Mouse (Mus musculus) kidney, adult 8-10 months (tissue): ENCODE data around the gene Pgk1.
"Not testable (repeated sequence)": the region's sequence is repeated elsewhere in the genome, so short reads cannot be mapped to it uniquely, and the experiment has no call there.

Experiments
- DNase-seq, 2 experiments: peaks; one replicate each; pipeline ENCODE4 v3.0.0; 2022

Pgk1 gene

DNA sequence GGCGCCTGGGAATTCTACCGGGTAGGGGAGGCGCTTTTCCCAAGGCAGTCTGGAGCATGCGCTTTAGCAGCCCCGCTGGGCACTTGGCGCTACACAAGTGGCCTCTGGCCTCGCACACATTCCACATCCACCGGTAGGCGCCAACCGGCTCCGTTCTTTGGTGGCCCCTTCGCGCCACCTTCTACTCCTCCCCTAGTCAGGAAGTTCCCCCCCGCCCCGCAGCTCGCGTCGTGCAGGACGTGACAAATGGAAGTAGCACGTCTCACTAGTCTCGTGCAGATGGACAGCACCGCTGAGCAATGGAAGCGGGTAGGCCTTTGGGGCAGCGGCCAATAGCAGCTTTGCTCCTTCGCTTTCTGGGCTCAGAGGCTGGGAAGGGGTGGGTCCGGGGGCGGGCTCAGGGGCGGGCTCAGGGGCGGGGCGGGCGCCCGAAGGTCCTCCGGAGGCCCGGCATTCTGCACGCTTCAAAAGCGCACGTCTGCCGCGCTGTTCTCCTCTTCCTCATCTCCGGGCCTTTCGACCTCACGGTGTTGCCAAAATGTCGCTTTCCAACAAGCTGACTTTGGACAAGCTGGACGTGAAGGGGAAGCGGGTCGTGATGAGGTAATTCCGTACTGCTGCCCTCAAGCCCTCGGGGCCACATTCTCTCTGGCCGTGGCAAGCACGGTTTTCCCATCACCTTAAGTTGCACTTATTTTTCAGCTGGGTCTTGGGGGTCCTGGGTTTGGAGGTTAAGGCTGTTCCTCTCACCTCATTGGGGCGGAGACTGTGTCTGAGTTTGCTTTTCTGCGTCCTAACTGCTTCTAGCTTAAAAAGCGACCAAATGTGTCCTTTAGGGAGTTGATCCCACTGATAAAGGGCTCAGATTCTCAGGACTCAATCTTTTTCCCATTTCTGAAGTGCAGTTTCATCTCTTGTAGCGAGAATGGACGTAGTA lies at the start of gene Pgk1:
TSS of gene Pgk1 (plus strand) at position 388 of the 937 bp plus-strand sequence.
- peak; percentile 94 for DNase-seq

- DNase-seq: no peak
These were observed 47.4 kb upstream of the Pgk1 start for GRCm38 (mm10) chrX:106139309-106140070.

- DNase-seq: no peak
These were observed 44.0 kb upstream of the Pgk1 start, which contains the start of gene Tlr13 for GRCm38 (mm10) chrX:106142936-106143335. Tlr13 (plus strand) TSS chrX:106143204.

GRCm38 (mm10) chrX:106148185-106148584 lies 38.7 kb upstream of the Pgk1 start:
- DNase-seq: no peak

GRCm38 (mm10) chrX:106149460-106149859 lies 37.4 kb upstream of the Pgk1 start:
- no peak for DNase-seq

GRCm38 (mm10) chrX:106154180-106154586 lies 32.7 kb upstream of the Pgk1 start:
- no peak for DNase-seq

DNA sequence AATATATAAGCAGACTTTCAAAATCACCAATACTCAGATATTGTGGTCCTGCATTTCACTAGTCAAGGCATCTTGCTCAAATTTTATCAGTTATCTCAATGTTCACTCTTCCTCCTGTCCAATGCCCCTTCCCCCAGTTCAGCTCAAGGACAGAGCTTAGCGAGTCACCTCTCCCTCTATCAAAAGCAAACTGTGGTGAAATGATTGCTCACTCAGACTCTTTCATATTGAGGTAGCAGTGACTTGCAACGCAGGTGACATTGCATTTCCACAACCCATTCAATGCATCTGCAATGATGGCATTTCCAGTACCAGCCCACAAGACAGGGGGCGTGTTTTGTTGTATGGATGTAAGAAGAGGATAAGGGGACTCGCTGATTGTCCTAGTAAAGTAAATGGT lies 31.0 kb upstream of the Pgk1 start:
- DNase-seq: no peak

GRCm38 (mm10) chrX:106163995-106164394 lies 22.9 kb upstream of the Pgk1 start:
- no peak for DNase-seq

GRCm38 (mm10) chrX:106164555-106164954 lies 22.3 kb upstream of the Pgk1 start:
- no peak for DNase-seq

GRCm38 (mm10) chrX:106165089-106165488 lies 21.8 kb upstream of the Pgk1 start:
- DNase-seq: no peak

DNA sequence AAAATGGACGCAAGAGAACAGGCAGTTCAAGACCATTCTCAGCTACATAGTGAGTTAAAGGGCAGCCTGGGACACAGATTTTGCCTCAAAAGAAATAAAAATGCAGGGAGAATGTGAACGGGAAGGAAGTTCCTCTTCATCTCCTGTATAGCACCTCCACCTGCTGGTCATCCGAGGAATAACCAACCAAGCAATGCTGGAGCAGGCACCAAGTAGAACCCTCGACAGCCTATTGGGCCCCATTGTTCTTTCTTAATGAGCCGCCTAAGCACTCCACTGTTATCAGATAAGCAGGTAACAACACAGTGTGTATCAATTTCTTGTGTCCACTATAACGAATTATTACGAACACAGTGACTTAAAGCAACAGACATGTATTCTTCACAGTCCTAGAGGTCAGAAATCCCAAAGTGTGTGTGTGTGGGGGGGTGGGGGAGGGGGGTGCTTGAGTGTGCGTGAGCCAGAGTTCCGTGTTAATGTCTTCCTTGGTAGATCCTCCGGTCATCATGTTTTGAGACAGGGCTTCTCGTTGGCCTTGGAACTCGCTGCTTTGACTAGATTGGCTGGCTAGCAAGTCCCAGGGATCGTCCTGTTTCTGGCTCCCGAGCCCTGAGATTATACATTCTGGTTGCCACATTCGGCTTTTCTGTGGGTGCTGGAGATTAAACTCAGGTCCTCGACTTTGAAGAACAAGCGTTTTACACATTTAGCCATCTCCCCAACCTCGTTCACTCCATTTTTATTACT lies 15.6 kb upstream of the Pgk1 start:
- DNase-seq: peak; percentile 54 to 78

DNA sequence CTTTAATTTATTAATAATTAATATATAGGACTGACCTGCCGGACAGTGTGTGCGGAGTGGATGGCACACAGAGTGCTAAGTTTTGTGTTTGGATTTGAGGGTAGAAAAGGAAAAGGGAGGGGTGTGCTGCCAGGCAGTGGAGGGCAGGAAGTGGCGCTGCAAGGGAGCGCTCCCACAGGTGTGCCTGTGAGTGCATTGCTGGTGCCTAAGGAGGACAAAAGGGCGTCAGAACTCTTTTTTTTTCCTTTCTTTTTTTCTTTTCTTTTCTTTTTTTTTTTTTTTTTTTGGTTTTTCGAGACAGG lies 15.1 kb upstream of the Pgk1 start:
- DNase-seq: no peak

GRCm38 (mm10) chrX:106176331-106176730 lies 10.6 kb upstream of the Pgk1 start:
- DNase-seq: no peak

DNA sequence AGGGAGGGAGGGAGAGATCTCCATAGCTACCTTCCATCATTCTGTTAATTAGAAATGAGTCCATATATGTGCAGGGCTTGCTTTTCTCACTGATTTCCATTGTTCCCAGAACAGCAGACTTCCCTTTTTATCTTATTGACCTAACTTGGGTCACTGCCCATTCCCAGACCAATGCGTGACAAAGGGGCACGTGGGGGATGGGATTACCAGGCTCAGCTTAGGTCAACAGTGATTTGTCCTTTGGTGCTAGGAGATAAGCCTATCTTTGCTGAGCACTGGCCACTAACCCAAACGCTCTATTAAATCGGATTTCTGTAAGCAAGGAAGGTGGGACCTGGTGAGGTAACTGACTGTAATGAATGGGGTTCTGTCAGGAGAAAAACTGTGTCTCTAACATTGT lies 2.6 kb upstream of the Pgk1 start:
- no peak for DNase-seq

DNA sequence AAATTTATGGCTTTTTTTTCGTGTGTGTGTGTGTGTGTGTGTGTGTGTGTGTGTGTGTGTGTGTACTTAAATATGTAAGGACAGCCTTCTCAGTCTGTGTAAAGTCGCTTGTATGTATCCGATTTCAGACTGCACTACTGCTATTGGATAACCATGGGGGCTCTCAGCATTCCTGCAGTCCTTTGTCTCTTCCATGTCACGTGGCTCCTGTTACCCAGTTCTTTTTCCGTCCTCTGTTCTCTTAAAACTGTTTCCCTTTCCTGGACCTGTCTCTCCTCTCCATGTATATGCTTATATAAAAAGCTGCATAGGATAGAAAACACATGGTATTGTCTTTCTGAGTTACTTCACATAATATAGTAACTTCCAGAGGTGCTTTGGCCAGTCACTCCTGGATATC lies 1.2 kb upstream of the Pgk1 start:
- no peak for DNase-seq

DNA sequence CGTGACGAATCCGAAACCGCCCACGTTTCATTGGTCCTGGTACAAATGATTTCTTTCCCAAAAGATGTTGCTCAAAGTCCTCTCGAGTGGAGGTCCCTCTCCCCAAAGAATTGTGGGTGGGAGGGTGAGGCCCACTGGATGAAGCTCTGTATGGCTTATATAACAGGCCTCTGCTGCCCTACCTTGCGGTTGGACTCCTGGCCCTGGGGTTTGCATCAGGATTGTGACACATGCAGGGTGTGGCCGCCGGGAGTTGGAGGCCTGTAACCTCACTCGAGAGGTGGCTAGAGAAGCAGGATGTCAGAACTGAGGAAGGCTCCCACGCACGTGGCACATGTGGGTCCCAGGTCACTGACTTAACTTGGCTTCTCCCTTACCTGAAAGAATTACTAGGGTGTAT lies 837 bp downstream of the Pgk1 start:
- peak; percentile 45 to 54 for DNase-seq

GRCm38 (mm10) chrX:106189356-106189755 lies 2.5 kb downstream of the Pgk1 start:
- DNase-seq: no peak

GRCm38 (mm10) chrX:106190091-106190490 lies 3.2 kb downstream of the Pgk1 start:
- no peak for DNase-seq

GRCm38 (mm10) chrX:106194361-106194760 lies 7.5 kb downstream of the Pgk1 start:
- not testable (repeated sequence) for DNase-seq

DNA sequence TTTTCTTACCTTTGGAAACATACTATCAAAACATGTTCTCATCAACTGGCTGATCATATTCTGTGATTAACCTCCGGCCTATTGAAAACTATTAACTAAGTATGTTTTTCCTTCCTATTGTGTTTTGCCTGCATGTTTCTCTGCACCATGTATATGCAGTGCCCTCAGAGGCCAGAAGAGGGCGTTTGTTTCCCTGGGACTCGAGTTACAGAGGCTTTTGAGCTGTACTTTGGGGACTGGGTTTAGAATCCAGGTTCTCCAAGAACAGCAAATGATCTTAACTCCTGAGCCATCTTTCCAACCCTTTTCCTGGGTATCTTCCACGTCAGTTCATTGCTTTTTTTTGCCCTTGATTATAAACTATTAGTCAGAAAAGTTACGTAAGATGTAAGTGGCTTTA lies 10.4 kb downstream of the Pgk1 start:
- no peak for DNase-seq

- no peak for DNase-seq
These were observed 12.0 kb downstream of the Pgk1 start for GRCm38 (mm10) chrX:106198904-106199303.

DNA sequence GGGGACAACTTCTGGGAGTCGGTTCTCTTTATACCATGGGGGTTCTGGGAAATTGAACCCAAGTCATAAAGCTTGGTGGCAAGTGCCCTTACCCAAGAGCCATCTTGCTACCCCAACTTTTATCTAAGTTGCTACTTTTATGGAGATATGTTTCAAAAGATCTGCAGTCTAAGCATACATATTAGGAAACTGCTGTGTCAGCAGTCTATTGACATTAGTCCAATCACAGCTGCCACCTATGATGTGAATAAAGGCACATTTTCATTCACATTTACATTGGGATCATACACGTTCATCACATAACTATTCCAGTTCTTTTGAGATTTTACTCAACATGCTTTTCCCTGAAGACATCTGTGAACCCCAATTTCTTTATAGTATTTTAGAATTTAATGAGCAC lies 22.2 kb downstream of the Pgk1 start:
- no peak for DNase-seq
